Mouse (Mus musculus) lung, embryonic 16.5 days (tissue): ENCODE data around the gene Mfsd4b2. TPM values are rescaled to one million over a fixed set of nuclear protein-coding genes. Genes with fewer than 3 reads are reported as not detected.
"Not testable (repeated sequence)": the region's sequence is repeated elsewhere in the genome, so short reads cannot be mapped to it uniquely, and the experiment has no call there.

Experiments used
- ATAC-seq: fragments of 200-750 bp; cut with Nextera tagmentation; 2 replicates; pipeline ENCODE4 v1.8.0; 2017; ENCODE audit warnings: low read depth, mild to moderate bottlenecking, moderate library complexity
- H3K27ac ChIP-seq: fragments of 300-500 bp; sonication (generic); 2 replicates; pipeline ENCODE4 v1.5.1; 2014; ENCODE audit warnings: mild to moderate bottlenecking, control low read depth, low read length
- H3K27me3 ChIP-seq: fragments of 300-500 bp; sonication (generic); 2 replicates; pipeline ENCODE4 v1.6.1; 2014; ENCODE audit warnings: low read depth, low read length, mixed read lengths; ENCODE audit not compliant: control insufficient read depth, insufficient read depth
- H3K36me3 ChIP-seq: fragments of 300-500 bp; sonication (generic); 2 replicates; pipeline ENCODE4 v1.6.1; 2014; ENCODE audit warnings: low read length; ENCODE audit not compliant: control insufficient read depth, insufficient read depth
- H3K4me1 ChIP-seq: fragments of 300-500 bp; sonication (generic); replicated peaks from 2 replicates; pipeline ENCODE4 v1.6.1; 2014; ENCODE audit warnings: low read length, mixed read lengths; ENCODE audit not compliant: control insufficient read depth, insufficient read depth
- H3K4me2 ChIP-seq: fragments of 300-500 bp; sonication (generic); 2 replicates; pipeline ENCODE4 v1.6.1; 2014; ENCODE audit warnings: low read depth, low read length, control low read depth
- H3K4me3 ChIP-seq: fragments of 300-500 bp; sonication (generic); 2 replicates; pipeline ENCODE4 v1.5.1; 2014; ENCODE audit warnings: mild to moderate bottlenecking, low read length, control low read depth
- H3K9ac ChIP-seq: fragments of 300-500 bp; sonication (generic); 2 replicates; pipeline ENCODE4 v1.6.1; 2014; ENCODE audit warnings: low read length, control low read depth
- H3K9me3 ChIP-seq: fragments of 300-500 bp; sonication (generic); 2 replicates; pipeline ENCODE4 v1.6.1; 2016; ENCODE audit warnings: low read length; ENCODE audit not compliant: control insufficient read depth
- WGBS: fragments of 180-500 bp; shearing (Covaris S2); extraction: QIAGEN DNeasy Blood & Tissue Kit; methylation state at CpG from one replicate; pipeline ENCODE4 v1.1.7; 2014; 5-methylcytosine and 5-hydroxymethylcytosine counted together
- polyA plus RNA-seq: library from polyadenylated mRNA; unstranded; fragments of >200 nt; fragmentation: Nextera tagmentation; extraction: Ambion mirVana; gene quantifications from 2 replicates; pipeline ENCODE4 v1.2.1, GENCODE M21; 2015

Mfsd4b2 gene
- polyA plus RNA-seq, 1 experiment from 2014 or later, result not detected

DNA sequence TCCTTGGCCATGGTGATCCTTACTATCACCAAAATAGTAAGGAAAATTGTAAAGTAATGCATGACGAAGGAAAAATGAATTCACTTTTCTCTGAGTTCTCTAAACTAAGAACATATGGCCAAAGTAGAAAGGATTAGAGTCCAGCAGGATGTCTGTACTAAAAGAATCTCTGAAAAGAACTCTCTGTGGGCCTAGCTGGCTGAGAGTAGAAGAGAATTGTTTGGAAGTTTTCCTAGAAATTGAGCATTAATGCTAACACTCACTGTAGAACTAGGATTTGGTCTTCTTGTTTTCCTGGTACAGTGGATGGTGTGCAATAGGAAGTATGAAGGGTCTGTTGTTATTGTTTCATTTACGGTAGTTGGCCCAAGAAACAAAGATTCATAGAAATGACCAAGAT lies 28.4 kb upstream of the Mfsd4b2 start:
- H3K27me3 ChIP-seq, result no peaks in the 10 kb centered on the region
- H3K9ac ChIP-seq, result no peak overlapping the region
- no peaks in the 10 kb centered on the region for H3K36me3 ChIP-seq
- H3K9me3 ChIP-seq, result no peaks in the 10 kb centered on the region
- H3K4me3 ChIP-seq, result no peak overlapping the region
- peaks cover 2% of the 10 kb centered on the region; the same call in 1 of the 2 replicates for H3K4me1 ChIP-seq
- WGBS, result 59% methylated on average over 2 of the region's 2 CpGs
- H3K27ac ChIP-seq, result no peak overlapping the region
- no peak for ATAC-seq
- no peak overlapping the region for H3K4me2 ChIP-seq

- Histone ChIP-seq H3K27ac (no peak overlapping the region), H3K36me3 (no peaks in the 10 kb centered on the region), H3K4me3 (no peak overlapping the region), H3K4me2 (no peak overlapping the region), H3K9ac (no peak overlapping the region), H3K9me3 (no peaks in the 10 kb centered on the region), H3K27me3 (no peaks in the 10 kb centered on the region), H3K4me1 (no peaks in the 10 kb centered on the region)
- 81% methylated on average over 2 of the region's 2 CpGs for WGBS
- ATAC-seq, result no peak
Observed at GRCm38 (mm10) chr10:39949377-39949954, 22.7 kb upstream of the Mfsd4b2 start.

DNA sequence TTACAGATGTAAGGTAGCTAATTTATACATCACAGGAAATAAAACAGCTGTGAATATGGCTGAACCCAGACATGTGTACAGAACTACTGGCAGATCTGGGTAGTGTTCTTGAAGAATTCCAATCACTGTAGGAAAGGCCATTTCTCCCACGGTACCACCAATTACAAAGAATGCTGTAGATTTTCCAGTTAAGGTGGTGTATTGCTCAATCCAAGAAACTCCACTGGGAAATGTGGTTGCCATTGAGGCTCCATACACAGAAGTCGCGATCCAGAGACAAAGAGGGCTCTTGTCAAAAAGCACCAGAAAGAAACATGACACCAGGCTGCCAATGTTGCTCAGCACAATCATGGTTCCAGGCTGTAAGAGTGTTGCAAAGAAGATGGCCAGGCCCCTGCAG lies 20.5 kb upstream of the Mfsd4b2 start:
- H3K4me1 ChIP-seq, H3K9ac ChIP-seq, ATAC-seq, H3K27ac ChIP-seq, H3K36me3 ChIP-seq, H3K9me3 ChIP-seq, H3K4me3 ChIP-seq, H3K4me2 ChIP-seq, H3K27me3 ChIP-seq: not testable (repeated sequence)
- 62% methylated on average over 3 of the region's 3 CpGs for WGBS

DNA sequence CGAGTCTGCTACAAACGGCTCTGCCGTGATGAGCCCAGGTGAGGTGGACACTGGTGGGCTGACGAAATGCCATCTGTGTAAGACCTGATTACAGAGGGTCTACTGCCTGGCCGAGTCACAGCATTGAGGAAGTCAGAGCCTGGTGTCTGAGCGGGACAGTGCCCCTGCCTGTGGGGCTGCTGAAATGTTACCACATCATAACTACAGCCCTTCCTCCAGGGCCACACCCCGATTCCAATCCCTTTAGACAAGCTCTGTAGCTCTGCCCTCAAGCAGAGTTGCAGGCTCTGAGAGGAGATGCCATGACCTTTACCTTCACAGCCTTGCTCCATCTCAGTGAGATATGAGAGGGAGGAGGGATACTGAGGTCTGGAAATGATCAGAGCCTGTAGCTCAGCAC lies 9.8 kb upstream of the Mfsd4b2 start:
- Histone ChIP-seq H3K9ac (no peak overlapping the region), H3K9me3 (no peaks in the 10 kb centered on the region), H3K27me3 (no peaks in the 10 kb centered on the region), H3K27ac (no peak overlapping the region), H3K4me3 (no peak overlapping the region), H3K4me1 (no peaks in the 10 kb centered on the region), H3K36me3 (no peaks in the 10 kb centered on the region), H3K4me2 (no peak overlapping the region)
- 71% methylated on average over 7 of the region's 7 CpGs for WGBS
- ATAC-seq, result no peak

DNA sequence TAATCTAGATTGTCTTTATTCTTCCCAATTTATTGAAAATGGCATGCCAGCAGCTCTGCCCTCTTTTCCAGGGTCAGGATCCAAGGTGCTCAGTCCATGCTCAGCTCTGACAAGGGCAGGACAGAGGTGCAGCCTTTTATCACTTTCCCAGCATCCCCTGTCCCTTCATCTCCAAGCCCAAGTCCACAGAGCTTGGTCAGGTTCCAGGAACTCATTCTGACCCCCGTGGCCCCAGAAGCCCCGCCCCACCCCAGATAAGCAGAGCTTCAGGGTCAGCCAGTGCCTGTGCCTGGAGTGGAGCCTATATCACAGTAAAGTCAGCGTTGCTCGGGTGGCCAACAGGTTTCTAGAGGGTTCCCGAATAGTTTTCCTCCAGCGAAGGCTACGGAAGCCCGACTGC lies 2.2 kb downstream of the Mfsd4b2 start:
- not testable (repeated sequence) for H3K9me3 ChIP-seq, H3K27ac ChIP-seq, H3K27me3 ChIP-seq, ATAC-seq, H3K4me2 ChIP-seq, H3K4me3 ChIP-seq, H3K9ac ChIP-seq, H3K4me1 ChIP-seq, H3K36me3 ChIP-seq
- WGBS, result 55% methylated on average over 8 of the region's 8 CpGs

- H3K4me1 ChIP-seq, result 0 out of 2 replicates have a peak, but pooled peaks cover 4% of the 10 kb centered on the region
- ATAC-seq, result no peak
- H3K9ac ChIP-seq, result no peak overlapping the region
- H3K36me3 ChIP-seq, result no peaks in the 10 kb centered on the region
- H3K27ac ChIP-seq, result no peak overlapping the region
- H3K27me3 ChIP-seq, result no peaks in the 10 kb centered on the region
- H3K4me3 ChIP-seq, result no peak overlapping the region
- H3K4me2 ChIP-seq, result no peak overlapping the region
- no peaks in the 10 kb centered on the region for H3K9me3 ChIP-seq
Observed at GRCm38 (mm10) chr10:39912616-39913015, 14.1 kb downstream of the Mfsd4b2 start.

DNA sequence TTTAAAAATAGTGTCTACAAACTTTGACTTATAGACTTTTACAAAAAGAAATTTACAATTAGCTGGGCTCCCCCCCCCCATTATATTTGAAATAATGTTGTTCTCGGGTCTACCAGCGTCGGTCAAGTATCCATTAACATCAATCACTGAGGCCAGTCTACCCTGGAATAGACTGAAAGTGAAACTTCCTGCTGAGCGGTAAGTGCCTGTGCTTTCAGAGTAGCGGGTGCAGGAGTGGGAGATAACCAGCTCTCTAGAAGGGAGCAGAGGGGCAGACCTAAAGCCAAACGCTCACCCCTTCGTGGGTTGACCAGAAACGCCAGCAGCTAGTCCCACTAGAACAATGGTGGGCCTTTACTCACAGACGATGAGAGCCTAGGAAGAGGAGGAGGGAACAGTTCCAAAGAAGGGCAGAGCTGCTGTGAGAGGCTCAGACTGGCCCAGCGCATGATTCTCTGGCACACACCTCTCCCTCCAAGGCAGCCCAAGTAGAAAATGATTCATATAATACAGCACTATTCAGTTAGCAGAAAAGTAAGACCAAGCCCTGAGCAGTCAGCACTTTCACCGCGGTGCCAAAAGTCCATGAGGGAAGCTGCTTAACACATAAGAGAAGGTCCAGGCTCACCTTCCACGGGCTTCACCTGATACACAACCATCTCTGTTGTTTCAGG lies 17.8 kb downstream of the Mfsd4b2 start:
- H3K9me3 ChIP-seq, result no peaks in the 10 kb centered on the region
- H3K9ac ChIP-seq, result no peak overlapping the region
- H3K36me3 ChIP-seq, result no peaks in the 10 kb centered on the region
- WGBS, result 46% methylated on average over 13 of the region's 13 CpGs
- no peaks in the 10 kb centered on the region for H3K27me3 ChIP-seq
- H3K4me2 ChIP-seq, result peak overlapping the region; percentile 29
- no peak for ATAC-seq
- H3K27ac ChIP-seq, result no peak overlapping the region
- 0 out of 2 replicates have a peak, but pooled peaks cover 4% of the 10 kb centered on the region for H3K4me1 ChIP-seq
- peak overlapping the region; percentile 13; the same call in 1 of the 2 replicates for H3K4me3 ChIP-seq

- WGBS, result 65% methylated on average over 10 of the region's 10 CpGs
- Histone ChIP-seq H3K9me3 (no peaks in the 10 kb centered on the region), H3K27ac (no peak overlapping the region), H3K4me2 (no peak overlapping the region), H3K36me3 (no peaks in the 10 kb centered on the region), H3K4me3 (no peak overlapping the region), H3K4me1 (0 out of 2 replicates have a peak, but pooled peaks cover 4% of the 10 kb centered on the region), H3K9ac (no peak overlapping the region), H3K27me3 (no peaks in the 10 kb centered on the region)
- ATAC-seq, result no peak
Observed at GRCm38 (mm10) chr10:39906799-39907658, 19.7 kb downstream of the Mfsd4b2 start.

GRCm38 (mm10) chr10:39904191-39904590 lies 22.5 kb downstream of the Mfsd4b2 start:
- no peak overlapping the region for H3K27ac ChIP-seq
- no peaks in the 10 kb centered on the region for H3K27me3 ChIP-seq
- 0 out of 2 replicates have a peak, but pooled peaks cover 4% of the 10 kb centered on the region for H3K4me1 ChIP-seq
- no peaks in the 10 kb centered on the region for H3K9me3 ChIP-seq
- no peak overlapping the region for H3K9ac ChIP-seq
- no peaks in the 10 kb centered on the region for H3K36me3 ChIP-seq
- H3K4me3 ChIP-seq, result no peak overlapping the region
- 68% methylated on average over 3 of the region's 3 CpGs for WGBS
- H3K4me2 ChIP-seq, result no peak overlapping the region
- no peak for ATAC-seq
